Mouse (Mus musculus): ENCODE results near the gene Ifngr1. TPM values are rescaled to one million over a fixed set of nuclear protein-coding genes. Genes with fewer than 3 reads are reported as not detected.
"Not testable (repeated sequence)": the region's sequence is repeated elsewhere in the genome, so short reads cannot be mapped to it uniquely, and the experiment has no call there.

Ifngr1 gene
- polyA plus RNA-seq, 1 experiment = 15.6 TPM

- H3K4me3 ChIP-seq = no peak overlapping the region
- peaks cover 12% of the 10 kb centered on the region for H3K79me2 ChIP-seq (ENCODE audit: control insufficient read depth, insufficient read depth)
- H3ac ChIP-seq (ENCODE audit: control insufficient read depth, insufficient read length) = no peak overlapping the region
- no peaks in the 10 kb centered on the region for H3K27me3 ChIP-seq (ENCODE audit: control insufficient read depth, insufficient read depth, insufficient read length)
- H3K4me2 ChIP-seq (ENCODE audit: low read depth) = no peak overlapping the region
- peaks cover 18% of the 10 kb centered on the region for H3K36me3 ChIP-seq (ENCODE audit: control insufficient read depth, insufficient read depth)
- no peak for TF ChIP-seq USF1 (IDR thresholded peaks at IDR 0.05; ENCODE audit: low read depth)
- TF ChIP-seq TCF3 (IDR thresholded peaks at IDR 0.05; ENCODE audit: insufficient read length, low read depth) = no peak
- no peak for TF ChIP-seq MAX (IDR thresholded peaks at IDR 0.05; ENCODE audit: low read depth)
- no peak for TF ChIP-seq POLR2A (IDR thresholded peaks at IDR 0.05; ENCODE audit: insufficient read length, low read depth)
Observed at GRCm38 (mm10) chr10:19596866-19597265, 5.1 kb downstream of the Ifngr1 start.

GRCm38 (mm10) chr10:19598091-19598490 lies 6.3 kb downstream of the Ifngr1 start:
- peaks cover 21% of the 10 kb centered on the region for H3K36me3 ChIP-seq (ENCODE audit: control insufficient read depth, insufficient read depth)
- H3ac ChIP-seq (ENCODE audit: control insufficient read depth, insufficient read length) = no peak overlapping the region
- H3K27me3 ChIP-seq (ENCODE audit: control insufficient read depth, insufficient read depth, insufficient read length) = no peaks in the 10 kb centered on the region
- H3K79me2 ChIP-seq (ENCODE audit: control insufficient read depth, insufficient read depth) = peaks cover 12% of the 10 kb centered on the region
- H3K4me2 ChIP-seq (ENCODE audit: low read depth) = no peak overlapping the region
- H3K4me3 ChIP-seq = no peak overlapping the region
- TF ChIP-seq USF1 (IDR thresholded peaks at IDR 0.05; ENCODE audit: low read depth) (no peak), MAX (IDR thresholded peaks at IDR 0.05; ENCODE audit: low read depth) (no peak), MYOD1 (IDR thresholded peaks at IDR 0.05; ENCODE audit: control insufficient read depth in 1 of 3, insufficient read length in 2 of 3, low read depth in 2 of 3) (no peak), POLR2A (IDR thresholded peaks at IDR 0.05; ENCODE audit: insufficient read length, low read depth) (no peak), MYOG (IDR thresholded peaks at IDR 0.05; ENCODE audit: control insufficient read depth in 1 of 3, insufficient read depth in 1 of 3, insufficient read length in 2 of 3, low read depth in 2 of 3) (no peak), REST (IDR thresholded peaks at IDR 0.05; ENCODE audit: insufficient read depth, insufficient read length) (no peak), SRF (IDR thresholded peaks at IDR 0.05; ENCODE audit: control insufficient read depth, insufficient read length, low read depth) (no peak), CEBPB (IDR thresholded peaks at IDR 0.05; ENCODE audit: insufficient read depth, poor library complexity, severe bottlenecking) (no peak), TCF12 (IDR thresholded peaks at IDR 0.05; ENCODE audit: insufficient read depth, poor library complexity, severe bottlenecking) (no peak), POLR2AphosphoS2 (IDR thresholded peaks at IDR 0.05; ENCODE audit: insufficient read length, low read depth) (no peak), E2F4 (IDR thresholded peaks at IDR 0.05; ENCODE audit: insufficient read depth) (no peak), TCF3 (IDR thresholded peaks at IDR 0.05; ENCODE audit: insufficient read length, low read depth) (no peak)

- H3ac ChIP-seq (ENCODE audit: control insufficient read depth, insufficient read length) = no peak overlapping the region
- H3K4me2 ChIP-seq (ENCODE audit: low read depth) = no peak overlapping the region
- H3K36me3 ChIP-seq (ENCODE audit: control insufficient read depth, insufficient read depth) = peaks cover 28% of the 10 kb centered on the region
- no peak overlapping the region for H3K4me3 ChIP-seq
- H3K27me3 ChIP-seq (ENCODE audit: control insufficient read depth, insufficient read depth, insufficient read length) = no peaks in the 10 kb centered on the region
- peaks cover 3% of the 10 kb centered on the region for H3K79me2 ChIP-seq (ENCODE audit: control insufficient read depth, insufficient read depth)
- TF ChIP-seq E2F4 (IDR thresholded peaks at IDR 0.05; ENCODE audit: insufficient read depth) = no peak
- TF ChIP-seq MAX (IDR thresholded peaks at IDR 0.05; ENCODE audit: low read depth) = no peak
- TF ChIP-seq SRF (IDR thresholded peaks at IDR 0.05; ENCODE audit: control insufficient read depth, insufficient read length, low read depth) = no peak
- TF ChIP-seq MYOG (IDR thresholded peaks at IDR 0.05; ENCODE audit: control insufficient read depth in 1 of 3, insufficient read depth in 1 of 3, insufficient read length in 2 of 3, low read depth in 2 of 3) = no peak
- no peak for TF ChIP-seq CEBPB (IDR thresholded peaks at IDR 0.05; ENCODE audit: insufficient read depth, poor library complexity, severe bottlenecking)
- TF ChIP-seq POLR2A (IDR thresholded peaks at IDR 0.05; ENCODE audit: insufficient read length, low read depth) = no peak
Observed at GRCm38 (mm10) chr10:19599331-19600092, 7.8 kb downstream of the Ifngr1 start.

- TF ChIP-seq REST (IDR thresholded peaks at IDR 0.05; ENCODE audit: insufficient read depth, insufficient read length) (no peak), TCF12 (IDR thresholded peaks at IDR 0.05; ENCODE audit: insufficient read depth, poor library complexity, severe bottlenecking) (no peak), MYOG (IDR thresholded peaks at IDR 0.05; ENCODE audit: control insufficient read depth in 1 of 3, insufficient read depth in 1 of 3, insufficient read length in 2 of 3, low read depth in 2 of 3) (no peak), MYOD1 (IDR thresholded peaks at IDR 0.05; ENCODE audit: control insufficient read depth in 1 of 3, insufficient read length in 2 of 3, low read depth in 2 of 3) (no peak), CEBPB (IDR thresholded peaks at IDR 0.05; ENCODE audit: insufficient read depth, poor library complexity, severe bottlenecking) (no peak), POLR2AphosphoS2 (IDR thresholded peaks at IDR 0.05; ENCODE audit: insufficient read length, low read depth) (no peak), E2F4 (IDR thresholded peaks at IDR 0.05; ENCODE audit: insufficient read depth) (no peak), USF1 (IDR thresholded peaks at IDR 0.05; ENCODE audit: low read depth) (no peak), POLR2A (IDR thresholded peaks at IDR 0.05; ENCODE audit: insufficient read length, low read depth) (no peak), MAX (IDR thresholded peaks at IDR 0.05; ENCODE audit: low read depth) (no peak), SRF (IDR thresholded peaks at IDR 0.05; ENCODE audit: control insufficient read depth, insufficient read length, low read depth) (no peak), TCF3 (IDR thresholded peaks at IDR 0.05; ENCODE audit: insufficient read length, low read depth) (no peak)
- no peaks in the 10 kb centered on the region for H3K27me3 ChIP-seq (ENCODE audit: control insufficient read depth, insufficient read depth, insufficient read length)
- H3K36me3 ChIP-seq (ENCODE audit: control insufficient read depth, insufficient read depth) = peaks cover 28% of the 10 kb centered on the region
- no peaks in the 10 kb centered on the region for H3K79me2 ChIP-seq (ENCODE audit: control insufficient read depth, insufficient read depth)
- H3ac ChIP-seq (ENCODE audit: control insufficient read depth, insufficient read length) = no peak overlapping the region
- H3K4me3 ChIP-seq = no peak overlapping the region
- no peak overlapping the region for H3K4me2 ChIP-seq (ENCODE audit: low read depth)
Observed at GRCm38 (mm10) chr10:19600093-19600420, 8.3 kb downstream of the Ifngr1 start.

GRCm38 (mm10) chr10:19601502-19601901 lies 9.8 kb downstream of the Ifngr1 start:
- H3ac ChIP-seq (ENCODE audit: control insufficient read depth, insufficient read length); H3K4me3 ChIP-seq: not testable (repeated sequence)

More at GRCm38 (mm10) chr10:19601502-19601901, 9.8 kb downstream of the Ifngr1 start:
- not testable (repeated sequence) for H3K27me3 ChIP-seq (ENCODE audit: control insufficient read depth, insufficient read depth, insufficient read length); H3K4me2 ChIP-seq (ENCODE audit: low read depth); H3K79me2 ChIP-seq (ENCODE audit: control insufficient read depth, insufficient read depth)
- peaks cover 28% of the 10 kb centered on the region for H3K36me3 ChIP-seq (ENCODE audit: control insufficient read depth, insufficient read depth)
